Mouse (Mus musculus) megakaryocyte progenitor cell, adult 5-6 weeks (primary cell): ENCODE measurements around the gene Mt1. TPM values are rescaled to one million over a fixed set of nuclear protein-coding genes. Genes with fewer than 3 reads are reported as not detected.

Source experiments
- ATAC-seq: replicated peaks from 2 replicates; pipeline ENCODE4 v1.8.0; 2016; ENCODE audit warnings: mild to moderate bottlenecking, moderate TSS enrichment, inconsistent platforms; ENCODE audit not compliant: poor library complexity
- total RNA-seq, 2 experiments: library from RNA; stranded (forward) in 1 of 2; stranded (reverse) in 1 of 2; fragments of 157-497, 149-512 nt in 1 of 2; fragments of 200-1000 nt in 1 of 2; gene quantifications; 2 replicates each; pipeline versions ENCODE4 v1.2.3 to v1.2.4; 2015 to 2017

The Mt1 gene
- total RNA-seq, 2 experiments from 2014 or later = 285 to 389 TPM

DNA sequence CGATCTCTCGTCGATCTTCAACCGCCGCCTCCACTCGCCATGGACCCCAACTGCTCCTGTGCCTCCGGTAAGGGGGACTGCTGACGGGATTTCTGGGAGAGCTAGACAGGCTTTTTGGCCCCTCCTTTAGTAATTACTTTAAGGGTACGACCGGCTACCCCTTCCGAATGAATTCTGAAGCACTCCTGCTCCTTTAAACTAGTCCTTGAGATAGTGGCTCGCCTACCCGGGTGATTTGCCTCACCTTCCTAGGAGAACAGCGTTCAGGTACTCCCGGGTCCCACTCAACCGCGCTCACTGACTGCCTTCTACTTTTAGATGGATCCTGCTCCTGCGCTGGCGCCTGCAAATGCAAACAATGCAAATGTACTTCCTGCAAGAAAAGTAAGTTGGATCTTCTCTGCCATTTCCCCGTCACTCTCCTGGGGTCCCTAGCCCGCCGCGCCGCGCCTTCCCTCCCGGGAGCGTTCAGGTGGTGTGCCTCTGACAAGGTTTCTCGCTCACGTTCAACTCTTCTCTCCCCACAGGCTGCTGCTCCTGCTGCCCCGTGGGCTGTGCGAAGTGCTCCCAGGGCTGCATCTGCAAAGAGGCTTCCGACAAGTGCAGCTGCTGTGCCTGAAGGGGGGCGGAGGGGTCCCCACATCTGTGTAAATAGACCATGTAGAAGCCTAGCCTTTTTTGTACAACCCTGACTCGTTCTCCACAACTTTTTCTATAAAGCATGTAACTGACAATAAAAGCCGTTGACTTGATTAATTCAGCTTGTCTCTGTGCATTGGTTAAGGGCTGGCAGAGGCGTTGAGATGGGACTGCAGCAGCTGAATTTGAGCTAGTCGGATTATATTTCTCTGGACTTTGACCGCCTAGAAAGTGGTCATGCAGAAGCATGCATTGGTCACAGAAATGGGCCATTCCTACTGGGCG is 5.8 kb upstream of the Mt1 start:
- peak; percentile 7 for ATAC-seq

GRCm38 (mm10) chr8:94173848-94174403 is 5.0 kb upstream of the Mt1 start:
- no peak for ATAC-seq

DNA sequence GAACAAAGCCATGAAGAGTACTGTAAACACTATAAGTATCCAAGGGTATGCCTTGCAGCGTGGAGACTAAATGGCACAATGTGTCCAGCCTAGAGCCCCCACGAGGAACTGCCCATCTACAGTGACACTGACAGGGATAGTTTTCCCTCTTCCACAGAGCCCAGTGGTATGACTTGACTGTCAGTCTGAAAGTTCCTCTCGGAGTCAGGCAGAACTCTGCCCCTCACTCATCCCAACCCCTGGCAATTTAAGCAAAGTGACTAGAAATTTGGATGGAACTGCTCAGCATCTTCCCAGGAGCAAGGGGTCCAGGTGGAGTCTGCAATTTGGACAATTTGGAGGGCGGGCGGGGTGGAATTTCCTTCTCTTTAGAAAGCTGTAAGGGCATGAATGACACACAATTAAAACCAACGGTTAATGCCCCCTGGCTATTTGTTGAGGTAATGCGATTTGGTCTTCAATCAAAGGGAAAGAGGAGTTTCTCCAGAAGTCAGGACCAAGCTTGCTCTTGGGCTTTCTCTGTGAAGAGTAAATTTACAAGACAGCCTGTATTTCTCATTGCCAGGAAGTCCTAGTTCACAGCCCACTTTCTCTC is 4.2 kb upstream of the Mt1 start:
- no peak for ATAC-seq

DNA sequence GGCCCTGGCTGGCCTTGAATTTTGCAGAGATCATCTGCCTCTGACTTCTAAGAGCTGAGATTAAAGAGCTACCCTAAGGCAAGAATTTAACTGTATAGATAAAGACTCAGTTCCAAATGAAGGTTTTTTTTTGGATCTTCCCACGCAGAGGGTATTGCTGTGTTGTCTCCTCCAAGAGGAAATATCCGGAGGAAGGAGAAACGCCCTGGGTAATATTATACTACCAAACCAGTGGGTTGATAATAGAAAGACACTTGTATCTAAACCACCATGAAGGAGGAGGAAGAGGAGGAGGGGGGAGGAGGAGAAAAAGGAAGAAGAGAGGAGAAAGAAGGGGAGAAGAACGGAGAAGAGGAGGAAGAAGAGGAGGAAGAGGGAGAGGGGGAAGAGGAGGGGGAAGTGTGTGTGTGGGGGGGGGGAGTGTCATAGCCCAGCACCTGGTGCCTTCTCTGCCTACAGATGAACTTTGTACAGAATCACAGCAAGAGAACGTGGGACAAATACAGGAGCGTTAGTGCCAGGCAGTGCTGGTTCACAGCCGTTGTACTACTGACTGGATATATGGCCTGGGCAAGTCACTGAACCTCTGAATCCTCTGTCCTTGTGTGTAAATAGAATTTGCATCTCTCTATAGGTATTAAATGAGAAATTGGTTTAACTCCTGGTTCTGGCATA is 1.0 kb upstream of the Mt1 start:
- no peak for ATAC-seq

DNA sequence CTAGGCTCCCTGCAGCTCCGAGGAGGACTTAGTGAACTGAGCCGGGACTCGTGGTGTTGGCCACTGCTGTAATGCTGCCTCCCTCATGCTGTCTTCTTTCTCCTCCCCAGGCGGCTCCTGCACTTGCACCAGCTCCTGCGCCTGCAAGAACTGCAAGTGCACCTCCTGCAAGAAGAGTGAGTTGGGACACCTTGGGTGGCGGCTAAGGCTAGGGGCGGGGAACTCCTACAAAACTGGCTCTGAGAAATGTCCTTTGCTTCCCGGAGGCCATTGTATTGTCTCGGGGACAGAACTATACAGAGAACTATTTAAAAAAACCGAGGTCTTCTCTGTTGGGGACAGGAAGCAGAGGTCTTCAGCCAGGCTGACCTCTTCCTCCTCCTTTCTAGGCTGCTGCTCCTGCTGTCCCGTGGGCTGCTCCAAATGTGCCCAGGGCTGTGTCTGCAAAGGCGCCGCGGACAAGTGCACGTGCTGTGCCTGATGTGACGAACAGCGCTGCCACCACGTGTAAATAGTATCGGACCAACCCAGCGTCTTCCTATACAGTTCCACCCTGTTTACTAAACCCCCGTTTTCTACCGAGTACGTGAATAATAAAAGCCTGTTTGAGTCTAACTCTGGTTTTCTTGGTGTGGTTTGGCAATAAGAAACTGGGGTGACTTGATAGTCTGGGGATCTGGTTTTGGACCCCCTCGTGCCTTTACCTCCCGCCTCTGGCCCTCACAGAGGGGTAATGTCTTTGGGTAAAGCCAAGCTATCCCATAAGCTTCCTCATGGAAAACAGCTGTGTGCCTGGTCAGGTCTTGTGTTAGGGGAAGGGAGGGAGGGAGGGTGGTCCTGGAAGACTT is 1.1 kb downstream of the Mt1 start:
- peak; percentile 24 for ATAC-seq

- ATAC-seq = no peak
Observed at GRCm38 (mm10) chr8:94180561-94180908, 1.7 kb downstream of the Mt1 start.

- no peak for ATAC-seq
Observed at GRCm38 (mm10) chr8:94182055-94182929, 3.4 kb downstream of the Mt1 start.

DNA sequence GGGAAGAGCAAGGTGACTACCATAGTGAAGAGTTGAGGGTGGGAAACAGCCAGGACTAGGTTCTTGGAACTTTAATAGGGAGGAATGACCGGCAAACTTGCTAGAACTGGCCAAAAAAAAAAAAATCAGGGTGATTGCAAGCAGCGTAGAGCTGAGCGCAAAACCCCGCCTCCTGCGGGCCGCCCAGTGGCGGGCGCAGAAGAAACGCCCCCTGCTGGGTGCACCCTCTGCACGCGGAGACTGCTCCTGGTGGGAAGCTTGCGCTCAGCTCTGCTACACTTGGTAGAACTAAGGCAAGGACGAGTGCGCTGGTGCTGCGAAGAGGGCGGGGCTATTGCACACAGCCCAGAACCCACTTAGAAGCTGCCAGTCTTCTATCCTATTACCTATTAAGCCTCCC is 4.2 kb downstream of the Mt1 start:
- ATAC-seq = peak; percentile 63

DNA sequence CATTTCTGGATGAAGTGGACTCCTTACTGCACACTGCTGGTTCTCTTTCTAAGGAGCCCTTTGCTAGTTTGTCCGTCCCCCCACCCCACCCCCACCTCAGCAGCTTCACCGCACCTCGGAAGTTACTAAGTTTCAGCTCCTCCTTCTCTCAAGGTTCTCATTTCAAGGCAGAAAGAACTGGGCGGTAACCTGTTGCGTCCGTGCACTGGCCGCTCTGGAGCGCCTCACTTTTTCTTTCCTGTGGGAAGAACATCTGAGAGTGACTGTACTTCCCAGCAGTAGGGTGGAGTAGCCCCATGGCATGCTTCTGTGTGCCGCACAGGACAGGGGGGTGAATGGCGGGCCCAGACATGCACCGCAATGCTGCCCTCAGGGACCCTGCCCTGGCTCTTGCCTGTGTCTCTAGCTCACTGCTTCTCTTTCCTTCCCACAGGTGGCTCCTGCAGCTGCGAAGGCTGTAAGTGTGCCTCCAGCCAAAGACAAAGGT is 5.5 kb downstream of the Mt1 start:
- no peak for ATAC-seq

GRCm38 (mm10) chr8:94185791-94186190 is 6.9 kb downstream of the Mt1 start:
- no peak for ATAC-seq

GRCm38 (mm10) chr8:94186542-94186941 is 7.7 kb downstream of the Mt1 start:
- ATAC-seq = peak; percentile 37

GRCm38 (mm10) chr8:94187290-94188002 is 8.6 kb downstream of the Mt1 start:
- 0 out of 2 replicates have a peak, but pooled peaks have one; percentile 12 for ATAC-seq

GRCm38 (mm10) chr8:94189275-94190031 is 10.6 kb downstream of the Mt1 start:
- ATAC-seq = no peak

GRCm38 (mm10) chr8:94191101-94191691 is 12.3 kb downstream of the Mt1 start:
- ATAC-seq = peak; percentile 85

GRCm38 (mm10) chr8:94192926-94193325 is 14.0 kb downstream of the Mt1 start:
- no peak for ATAC-seq

- ATAC-seq = no peak
Observed at GRCm38 (mm10) chr8:94194591-94195223, 15.8 kb downstream of the Mt1 start.

- ATAC-seq = peak; percentile 97
Observed at GRCm38 (mm10) chr8:94199202-94199869, 20.5 kb downstream of the Mt1 start.
